Mouse (Mus musculus) neural tube, embryonic 15.5 days (tissue): ENCODE measurements around the gene Serbp1. TPM values are rescaled to one million over a fixed set of nuclear protein-coding genes. Genes with fewer than 3 reads are reported as not detected.

ENCODE experiments used
- ATAC-seq: fragments of 200-750 bp; cut with Nextera tagmentation; 2 replicates; pipeline ENCODE4 v1.8.0; 2017; ENCODE audit warnings: mild to moderate bottlenecking, moderate TSS enrichment, moderate library complexity; ENCODE audit not compliant: low FRiP score
- H3K27ac ChIP-seq: fragments of 300-500 bp; sonication (generic); replicated peaks from 2 replicates; pipeline ENCODE4 v1.5.1; 2015; ENCODE audit warnings: mild to moderate bottlenecking, inconsistent platforms
- H3K27me3 ChIP-seq: fragments of 300-500 bp; sonication (generic); replicated peaks from 2 replicates; pipeline ENCODE4 v1.6.1; 2015; ENCODE audit warnings: inconsistent platforms
- H3K36me3 ChIP-seq: fragments of 300-500 bp; sonication (generic); 2 replicates; pipeline ENCODE4 v1.6.1; 2015; ENCODE audit warnings: inconsistent platforms
- H3K4me1 ChIP-seq: fragments of 300-500 bp; sonication (generic); 2 replicates; pipeline ENCODE4 v1.6.1; 2015; ENCODE audit warnings: inconsistent platforms
- H3K4me2 ChIP-seq: fragments of 300-500 bp; sonication (generic); 2 replicates; pipeline ENCODE4 v1.6.1; 2015; ENCODE audit warnings: inconsistent platforms, mild to moderate bottlenecking, moderate library complexity
- H3K4me3 ChIP-seq: fragments of 300-500 bp; sonication (generic); replicated peaks from 2 replicates; pipeline ENCODE4 v1.5.1; 2015; ENCODE audit warnings: mild to moderate bottlenecking, inconsistent platforms
- H3K9ac ChIP-seq: fragments of 300-500 bp; sonication (generic); replicated peaks from 2 replicates; pipeline ENCODE4 v1.6.1; 2015; ENCODE audit warnings: mild to moderate bottlenecking, inconsistent platforms
- H3K9me3 ChIP-seq: fragments of 300-500 bp; sonication (generic); replicated peaks from 2 replicates; pipeline ENCODE4 v1.6.1; 2016; ENCODE audit warnings: inconsistent platforms
- WGBS: fragments of 180-500 bp; shearing (Covaris S2); methylation state at CpG from one replicate; pipeline ENCODE4 v1.1.7; 2015; ENCODE audit warnings: mixed read lengths; 5-methylcytosine and 5-hydroxymethylcytosine counted together
- polyA plus RNA-seq: library from polyadenylated mRNA; unstranded; fragments of >200 nt; fragmentation: Nextera tagmentation; extraction: Ambion mirVana; gene quantifications from 2 replicates; pipeline ENCODE4 v1.2.1, GENCODE M21; 2015

Serbp1 gene
- 293 and 341 TPM in 2 replicates for polyA plus RNA-seq

GRCm38 (mm10) chr6:67237977-67238376, at the start of gene Serbp1:
Gene Serbp1 (plus strand): TSS chr6:67238176.
- no peaks in the 10 kb centered on the region for H3K27me3 ChIP-seq
- no peak within 1 kb of the TSS for H3K4me3 ChIP-seq
- 27% methylated on average over 12 of the region's 12 CpGs for WGBS
- no peaks in the 10 kb centered on the region for H3K9me3 ChIP-seq
- no peaks in the 10 kb centered on the region for H3K36me3 ChIP-seq
- H3K9ac ChIP-seq, result no peak within 1 kb of the TSS
- H3K4me2 ChIP-seq, result no peak within 1 kb of the TSS
- no peak within 1 kb of the TSS for H3K27ac ChIP-seq
- ATAC-seq, result no peak
- H3K4me1 ChIP-seq, result no peaks in the 10 kb centered on the region

DNA sequence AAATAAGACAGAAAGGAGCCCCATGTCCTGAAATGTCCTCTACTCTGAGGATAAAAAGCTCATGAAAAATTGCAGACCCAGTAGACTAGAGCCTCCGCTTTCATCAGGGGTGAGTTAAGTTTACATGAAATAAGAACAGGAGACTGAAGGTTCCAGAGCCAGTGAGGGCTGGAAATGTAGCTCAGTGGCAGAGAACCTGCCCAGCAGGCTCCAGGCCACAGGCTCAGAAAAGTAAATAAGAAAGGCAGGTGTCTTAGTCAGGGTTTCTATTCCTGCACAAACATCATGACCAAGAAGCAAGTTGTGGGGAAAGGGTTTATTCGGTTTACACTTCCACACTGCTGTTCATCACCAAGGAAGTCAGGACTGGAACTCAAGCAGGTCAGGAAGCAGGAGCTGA, 44.4 kb upstream of the Serbp1 start:
- Histone ChIP-seq H3K36me3 (no peaks in the 10 kb centered on the region), H3K9me3 (no peaks in the 10 kb centered on the region), H3K27ac (no peak overlapping the region), H3K27me3 (no peaks in the 10 kb centered on the region), H3K9ac (no peak overlapping the region), H3K4me1 (peaks cover 9% of the 10 kb centered on the region; the same call in 1 of the 2 replicates), H3K4me2 (no peak overlapping the region), H3K4me3 (no peak overlapping the region)
- ATAC-seq, result no peak
- WGBS, result 94% methylated on average over 2 of the region's 2 CpGs

- ATAC-seq, result no peak
- 92% methylated on average over 6 of the region's 6 CpGs for WGBS
- Histone ChIP-seq H3K9ac (no peak overlapping the region), H3K36me3 (no peaks in the 10 kb centered on the region), H3K4me3 (no peak overlapping the region), H3K27ac (no peak overlapping the region), H3K9me3 (no peaks in the 10 kb centered on the region), H3K4me1 (peaks cover 9% of the 10 kb centered on the region; the same call in 1 of the 2 replicates), H3K27me3 (no peaks in the 10 kb centered on the region), H3K4me2 (no peak overlapping the region)
Measured at GRCm38 (mm10) chr6:67194606-67195005, 43.4 kb upstream of the Serbp1 start.

- Histone ChIP-seq H3K27me3 (no peaks in the 10 kb centered on the region), H3K4me1 (peaks cover 9% of the 10 kb centered on the region; the same call in 1 of the 2 replicates), H3K9ac (no peak overlapping the region), H3K36me3 (no peaks in the 10 kb centered on the region), H3K27ac (no peak overlapping the region), H3K4me3 (no peak overlapping the region), H3K4me2 (no peak overlapping the region), H3K9me3 (no peaks in the 10 kb centered on the region)
- ATAC-seq, result no peak
- WGBS, result 18% methylated on average over 7 of the region's 7 CpGs
Measured at GRCm38 (mm10) chr6:67195148-67195611, 42.8 kb upstream of the Serbp1 start.

DNA sequence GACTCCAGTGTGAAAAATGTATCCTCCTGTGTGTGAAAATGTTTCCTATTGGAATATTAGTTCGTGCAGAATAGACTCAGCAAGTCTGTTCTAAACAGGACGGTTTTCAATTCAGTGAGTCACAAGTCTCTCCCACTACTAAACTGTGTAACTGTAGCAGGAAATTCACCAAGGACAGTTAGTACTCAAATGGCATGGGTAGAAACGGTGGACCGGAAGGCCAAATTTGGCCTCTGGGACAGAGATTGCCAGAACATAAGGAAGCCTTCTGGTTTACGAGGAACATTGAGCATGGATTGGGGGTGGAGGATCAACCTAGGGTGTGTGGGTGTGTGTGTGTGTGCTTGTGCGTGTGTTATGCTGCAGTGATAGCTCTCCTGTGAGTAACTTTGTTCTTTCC, 41.2 kb upstream of the Serbp1 start:
- H3K27me3 ChIP-seq, result no peaks in the 10 kb centered on the region
- no peak overlapping the region for H3K4me3 ChIP-seq
- H3K9ac ChIP-seq, result no peak overlapping the region
- no peak for ATAC-seq
- no peaks in the 10 kb centered on the region for H3K9me3 ChIP-seq
- 89% methylated on average over 6 of the region's 6 CpGs for WGBS
- H3K27ac ChIP-seq, result no peak overlapping the region
- H3K4me1 ChIP-seq, result peaks cover 9% of the 10 kb centered on the region; the same call in 1 of the 2 replicates
- no peaks in the 10 kb centered on the region for H3K36me3 ChIP-seq
- H3K4me2 ChIP-seq, result no peak overlapping the region

DNA sequence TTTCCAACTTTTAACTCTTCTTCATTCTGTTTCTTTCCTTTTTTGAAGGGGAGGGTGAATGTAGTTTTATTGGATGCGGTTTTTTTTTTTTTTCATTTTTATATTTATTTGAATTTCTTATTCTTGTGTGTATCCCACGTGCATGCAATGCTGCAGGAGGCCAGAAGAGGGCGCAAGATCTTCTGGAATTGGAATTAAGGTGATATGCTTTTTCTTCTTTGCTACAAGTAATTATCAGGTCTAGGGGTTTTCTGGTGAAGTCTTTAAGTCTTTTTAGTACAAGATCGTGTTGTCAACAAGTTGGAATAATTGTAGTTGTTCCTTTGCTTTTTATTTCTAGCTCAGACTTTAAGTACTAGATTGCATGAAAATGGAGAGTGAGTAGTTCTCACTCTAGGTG, 39.9 kb upstream of the Serbp1 start:
- 24% methylated on average over 4 of the region's 4 CpGs for WGBS
- Histone ChIP-seq H3K9ac (no peak overlapping the region), H3K9me3 (no peaks in the 10 kb centered on the region), H3K4me2 (no peak overlapping the region), H3K27ac (no peak overlapping the region), H3K4me1 (peaks cover 9% of the 10 kb centered on the region; the same call in 1 of the 2 replicates), H3K36me3 (no peaks in the 10 kb centered on the region), H3K27me3 (no peaks in the 10 kb centered on the region), H3K4me3 (no peak overlapping the region)
- no peak for ATAC-seq

- Histone ChIP-seq H3K36me3 (no peaks in the 10 kb centered on the region), H3K27me3 (no peaks in the 10 kb centered on the region), H3K4me2 (no peak overlapping the region), H3K4me1 (no peaks in the 10 kb centered on the region), H3K9ac (no peak overlapping the region), H3K9me3 (no peaks in the 10 kb centered on the region), H3K4me3 (no peak overlapping the region), H3K27ac (no peak overlapping the region)
- ATAC-seq, result no peak
- 37% methylated on average over 5 of the region's 5 CpGs for WGBS
Measured at GRCm38 (mm10) chr6:67200715-67201322, 37.2 kb upstream of the Serbp1 start.

- H3K4me3 ChIP-seq, result no peak overlapping the region
- H3K9me3 ChIP-seq, result no peaks in the 10 kb centered on the region
- WGBS, result 83% methylated on average over 35 of the region's 35 CpGs
- no peaks in the 10 kb centered on the region for H3K27me3 ChIP-seq
- no peaks in the 10 kb centered on the region for H3K4me1 ChIP-seq
- no peak overlapping the region for H3K4me2 ChIP-seq
- no peaks in the 10 kb centered on the region for H3K36me3 ChIP-seq
- H3K27ac ChIP-seq, result no peak overlapping the region
- no peak for ATAC-seq
- H3K9ac ChIP-seq, result no peak overlapping the region
Measured at GRCm38 (mm10) chr6:67205081-67206037, 32.6 kb upstream of the Serbp1 start.

DNA sequence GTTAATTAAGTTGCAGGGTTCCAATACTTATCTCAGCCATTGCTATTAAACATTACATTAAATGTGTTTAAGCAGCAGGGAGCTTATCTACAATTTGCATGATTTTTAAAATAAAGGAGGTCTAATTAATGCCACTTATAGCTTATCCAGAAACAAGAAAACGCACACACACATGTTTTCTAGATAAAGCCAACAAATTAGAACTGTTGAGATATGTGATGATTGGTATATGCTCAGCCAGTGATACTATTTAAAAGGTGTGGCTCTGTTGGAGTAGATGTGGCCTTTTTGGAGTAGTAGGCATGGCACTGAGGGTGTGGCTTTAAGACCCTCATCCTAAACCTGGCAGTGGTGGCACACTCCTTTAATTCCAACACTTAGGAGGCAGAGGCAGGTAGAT, 25.6 kb upstream of the Serbp1 start:
- Histone ChIP-seq H3K9ac (no peak overlapping the region), H3K36me3 (no peaks in the 10 kb centered on the region), H3K4me3 (no peak overlapping the region), H3K27ac (no peak overlapping the region), H3K27me3 (no peaks in the 10 kb centered on the region), H3K4me2 (no peak overlapping the region), H3K9me3 (no peaks in the 10 kb centered on the region), H3K4me1 (no peaks in the 10 kb centered on the region)
- ATAC-seq, result no peak
- 86% methylated on average over 1 of the region's 1 CpGs for WGBS

DNA sequence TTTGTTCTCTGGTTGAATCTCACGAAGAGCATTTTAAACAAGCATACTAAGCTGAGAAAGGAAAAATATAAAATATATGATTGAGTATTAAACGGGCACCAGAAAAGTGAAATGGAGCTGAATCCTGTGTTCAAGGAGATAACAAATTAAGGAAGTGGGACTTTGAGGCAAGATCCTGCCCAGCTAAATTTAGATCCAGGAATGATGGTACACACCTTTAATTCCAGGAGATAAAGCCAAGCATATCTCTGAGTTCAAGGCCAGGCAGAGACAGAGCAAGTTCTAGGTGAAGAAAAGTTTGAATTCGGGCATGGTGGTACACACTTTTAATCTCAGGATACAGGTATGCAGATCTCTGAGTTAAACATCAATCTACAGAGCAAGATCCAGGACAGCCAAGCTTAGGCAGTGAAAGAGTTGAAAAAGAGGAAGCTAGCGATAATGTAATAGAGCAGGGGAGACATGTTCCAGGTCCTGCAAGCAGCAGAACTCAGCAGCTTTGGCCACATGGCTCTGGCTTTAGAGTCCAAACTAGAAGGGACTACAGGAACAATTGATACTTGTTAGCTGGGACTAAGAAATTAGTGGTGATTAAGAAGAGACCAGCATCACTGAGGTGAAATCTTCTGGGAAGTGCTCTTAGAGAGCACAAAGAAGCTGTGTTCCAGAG, 24.4 kb upstream of the Serbp1 start:
- 96% methylated on average over 4 of the region's 4 CpGs for WGBS
- H3K27me3 ChIP-seq, result no peaks in the 10 kb centered on the region
- H3K4me2 ChIP-seq, result no peak overlapping the region
- H3K9ac ChIP-seq, result no peak overlapping the region
- H3K36me3 ChIP-seq, result no peaks in the 10 kb centered on the region
- no peak for ATAC-seq
- H3K4me3 ChIP-seq, result no peak overlapping the region
- no peaks in the 10 kb centered on the region for H3K9me3 ChIP-seq
- H3K27ac ChIP-seq, result no peak overlapping the region
- no peaks in the 10 kb centered on the region for H3K4me1 ChIP-seq

- Histone ChIP-seq H3K36me3 (no peaks in the 10 kb centered on the region), H3K4me2 (no peak overlapping the region), H3K9me3 (no peaks in the 10 kb centered on the region), H3K9ac (no peak overlapping the region), H3K4me3 (no peak overlapping the region), H3K4me1 (no peaks in the 10 kb centered on the region), H3K27ac (no peak overlapping the region), H3K27me3 (no peaks in the 10 kb centered on the region)
- 90% methylated on average over 4 of the region's 4 CpGs for WGBS
- ATAC-seq, result no peak
Measured at GRCm38 (mm10) chr6:67217402-67217801, 20.6 kb upstream of the Serbp1 start.
